Mouse (Mus musculus): ENCODE measurements around the gene Prpf40b.

DNA sequence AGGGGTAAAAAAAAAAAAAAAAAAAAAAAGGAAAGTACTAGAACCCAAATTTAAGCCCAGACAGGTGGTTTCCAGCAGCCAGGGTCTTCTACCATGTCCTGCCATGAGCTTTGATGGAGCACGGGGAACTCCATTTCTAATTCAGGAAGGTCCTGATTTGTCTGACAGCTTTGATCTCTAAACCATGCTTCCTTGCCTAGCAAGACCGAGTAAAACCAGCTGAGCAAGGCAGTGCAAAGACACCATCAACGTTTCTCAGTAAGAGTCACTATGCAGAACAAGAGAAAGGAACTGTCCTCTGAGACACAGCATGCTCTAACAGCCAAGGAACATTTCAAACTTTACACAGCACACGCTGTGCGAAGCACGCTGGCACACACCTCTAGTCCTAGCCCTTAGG, 56.7 kb downstream of the Prpf40b start:
- no peak for TF ChIP-seq CTCF (IDR thresholded peaks at IDR 0.05; ENCODE audit: borderline replicate concordance, control insufficient read depth, extremely low read depth, insufficient read depth, low read length, poor library complexity)
- no peak for TF ChIP-seq POLR2A (IDR thresholded peaks at IDR 0.05; ENCODE audit: control insufficient read depth, extremely low read depth, insufficient read depth, low read length, poor library complexity)

Measured in thymus, adult 2 months (tissue).